Mouse (Mus musculus) bone marrow macrophage, adult 2 months (primary cell): ENCODE results near the gene Ddn. TPM values are rescaled to one million over a fixed set of nuclear protein-coding genes. Genes with fewer than 3 reads are reported as not detected.

Experiments
- H3K27ac ChIP-seq: 2 replicates; pipeline ENCODE4 v1.5.1; 2012; ENCODE audit warnings: low read depth, low read length; ENCODE audit not compliant: insufficient read depth
- H3K4me1 ChIP-seq: 2 replicates; pipeline ENCODE4 v1.6.1; 2012; ENCODE audit warnings: low read length; ENCODE audit not compliant: control insufficient read depth, insufficient read depth
- H3K4me3 ChIP-seq: 2 replicates; pipeline ENCODE4 v1.5.1; 2012; ENCODE audit warnings: mild to moderate bottlenecking, low read length, moderate library complexity; ENCODE audit not compliant: insufficient read depth
- CTCF ChIP-seq: IDR thresholded peaks from 2 replicates; pipeline ENCODE4 v1.5.1; 2012; ENCODE audit warnings: low read depth, mild to moderate bottlenecking, low read length, moderate library complexity
- POLR2A ChIP-seq: IDR thresholded peaks from 2 replicates; pipeline ENCODE4 v1.6.1; 2012; ENCODE audit warnings: mild to moderate bottlenecking, low read depth, low read length, borderline replicate concordance
- polyA plus RNA-seq: library from polyadenylated mRNA; stranded (reverse); fragments of >200 nt; gene quantifications from 2 replicates; pipeline ENCODE4 v1.2.4, GENCODE M21; 2012; ENCODE audit not compliant: missing spikeins, insufficient read depth, insufficient read length

Ddn gene
- polyA plus RNA-seq, 1 experiment: not detected

GRCm38 (mm10) chr15:98789661-98790535 lies 19.4 kb downstream of the Ddn start, which contains the start of gene Wnt1:
Wnt1 (plus strand) TSS chr15:98789857.
- Histone ChIP-seq H3K4me3 (peak within 1 kb of the TSS; percentile 25), H3K4me1 (no peaks in the 10 kb centered on the region), H3K27ac (no peak within 1 kb of the TSS)
- TF ChIP-seq CTCF (no peak), POLR2A (no peak)

GRCm38 (mm10) chr15:98788972-98789660 lies 20.2 kb downstream of the Ddn start:
- H3K4me3 ChIP-seq: no peak overlapping the region
- H3K4me1 ChIP-seq: no peaks in the 10 kb centered on the region
- H3K27ac ChIP-seq: no peak overlapping the region
- no peak for TF ChIP-seq POLR2A
- peak; percentile 29 for TF ChIP-seq CTCF

GRCm38 (mm10) chr15:98787930-98788329 lies 21.4 kb downstream of the Ddn start:
- TF ChIP-seq POLR2A: no peak
- no peak for TF ChIP-seq CTCF
- no peaks in the 10 kb centered on the region for H3K4me1 ChIP-seq
- H3K4me3 ChIP-seq: no peak overlapping the region
- no peak overlapping the region for H3K27ac ChIP-seq

GRCm38 (mm10) chr15:98785744-98786143 lies 23.5 kb downstream of the Ddn start:
- no peak overlapping the region for H3K4me3 ChIP-seq
- no peak overlapping the region for H3K27ac ChIP-seq
- H3K4me1 ChIP-seq: no peaks in the 10 kb centered on the region
- TF ChIP-seq CTCF (peak; percentile 41; the same call in 1 of the 2 replicates), POLR2A (no peak)

GRCm38 (mm10) chr15:98781166-98781565 lies 28.1 kb downstream of the Ddn start:
- Histone ChIP-seq H3K27ac (no peak overlapping the region), H3K4me1 (0 out of 2 replicates have a peak, but pooled peaks cover 3% of the 10 kb centered on the region), H3K4me3 (no peak overlapping the region)
- TF ChIP-seq CTCF: no peak
- no peak for TF ChIP-seq POLR2A

GRCm38 (mm10) chr15:98780573-98780972 lies 28.7 kb downstream of the Ddn start:
- 0 out of 2 replicates have a peak, but pooled peaks cover 3% of the 10 kb centered on the region for H3K4me1 ChIP-seq
- H3K4me3 ChIP-seq: no peak overlapping the region
- no peak overlapping the region for H3K27ac ChIP-seq
- TF ChIP-seq POLR2A (no peak), CTCF (no peak)

GRCm38 (mm10) chr15:98780075-98780474 lies 29.2 kb downstream of the Ddn start:
- no peak for TF ChIP-seq CTCF
- no peak for TF ChIP-seq POLR2A
- Histone ChIP-seq H3K4me3 (no peak overlapping the region), H3K27ac (no peak overlapping the region), H3K4me1 (0 out of 2 replicates have a peak, but pooled peaks cover 3% of the 10 kb centered on the region)

GRCm38 (mm10) chr15:98778806-98779205 lies 30.5 kb downstream of the Ddn start:
- 0 out of 2 replicates have a peak, but pooled peaks cover 3% of the 10 kb centered on the region for H3K4me1 ChIP-seq
- no peak overlapping the region for H3K27ac ChIP-seq
- H3K4me3 ChIP-seq: no peak overlapping the region
- TF ChIP-seq POLR2A: no peak

- Histone ChIP-seq H3K27ac (no peak overlapping the region), H3K4me3 (peak overlapping the region; percentile 15; the same call in 1 of the 2 replicates), H3K4me1 (0 out of 2 replicates have a peak, but pooled peaks cover 3% of the 10 kb centered on the region)
- TF ChIP-seq POLR2A (no peak), CTCF (no peak)
These were observed 31.0 kb downstream of the Ddn start for GRCm38 (mm10) chr15:98778191-98778770.
